Mouse (Mus musculus): ENCODE data around the gene Ctsf. TPM values are rescaled to one million over a fixed set of nuclear protein-coding genes. Genes with fewer than 3 reads are reported as not detected.

Gene Ctsf
- total and polyA plus RNA-seq, 2 experiments from 2014 or later, result 82.5 to 117 TPM

DNA sequence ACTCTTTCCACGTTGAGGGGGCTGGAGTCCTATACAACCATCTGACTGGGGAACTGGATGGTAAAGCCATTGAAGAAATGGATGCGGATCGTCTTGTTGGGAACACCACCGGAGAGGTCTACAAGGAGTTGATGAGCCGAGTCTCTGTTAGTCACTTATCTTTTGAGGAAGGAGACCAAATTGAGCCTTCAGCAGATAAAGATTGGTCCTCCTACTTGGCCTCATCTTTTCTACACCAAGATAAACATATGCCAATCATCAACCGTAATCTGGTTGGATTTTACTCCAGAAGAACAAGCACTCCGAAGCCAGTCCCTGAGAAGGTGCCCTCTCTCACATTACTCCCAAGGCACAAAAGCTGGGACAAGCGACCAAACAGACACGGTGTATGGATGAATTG lies 14.1 kb upstream of the Ctsf start:
- ATAC-seq (ENCODE audit: low FRiP score) (no peak), DNase-seq (ENCODE audit: low spot score) (no peak)
- TF ChIP-seq CTCF (IDR thresholded peaks at IDR 0.05), result no peak
- Histone ChIP-seq H3K4me1 (ENCODE audit: insufficient read depth, low read length) (peaks cover 10% of the 10 kb centered on the region), H3K27me3 (ENCODE audit: insufficient read depth, low read length) (peaks cover 18% of the 10 kb centered on the region), H3K36me3 (ENCODE audit: insufficient read depth, low read length) (no peaks in the 10 kb centered on the region), H3K27ac (ENCODE audit: low read depth, low read length) (no peak overlapping the region), H3K4me3 (ENCODE audit: low read depth, low read length) (no peak overlapping the region), H3K9me3 (ENCODE audit: low read length) (no peaks in the 10 kb centered on the region), H3K9ac (replicated peaks; ENCODE audit: low read length, poor library complexity, severe bottlenecking) (no peak overlapping the region), H3K4me2 (ENCODE audit: low read depth, low read length, poor library complexity, severe bottlenecking) (no peak overlapping the region)
- 88% methylated on average over 9 of the region's 9 CpGs for WGBS

DNA sequence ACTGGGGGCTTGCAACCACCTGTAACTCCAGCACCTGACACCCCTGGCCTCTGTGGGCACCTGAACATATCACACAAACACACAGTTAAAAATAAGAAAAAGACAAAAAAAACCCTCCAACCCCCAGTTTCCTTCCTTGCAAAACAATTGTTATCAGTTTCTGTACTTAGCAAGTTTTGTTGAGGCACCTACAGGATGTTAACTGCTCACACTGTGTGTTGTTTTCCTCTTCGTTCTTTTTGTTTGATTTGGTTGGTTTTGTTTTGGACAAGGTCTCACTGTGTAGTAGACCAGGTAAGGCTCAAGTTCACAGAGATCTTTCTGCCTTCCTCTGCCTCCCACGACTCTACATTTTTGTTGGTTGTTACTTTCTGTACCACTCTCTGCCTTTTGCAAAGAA lies 12.3 kb upstream of the Ctsf start:
- WGBS, result 64% methylated on average over 2 of the region's 2 CpGs
- no peak overlapping the region for H3K27ac ChIP-seq (ENCODE audit: low read depth, low read length)
- H3K27me3 ChIP-seq (ENCODE audit: insufficient read depth, low read length), result peaks cover 18% of the 10 kb centered on the region
- H3K9me3 ChIP-seq (ENCODE audit: low read length), result no peaks in the 10 kb centered on the region
- TF ChIP-seq CTCF (IDR thresholded peaks at IDR 0.05), result no peak
- no peak overlapping the region for H3K9ac ChIP-seq (replicated peaks; ENCODE audit: low read length, poor library complexity, severe bottlenecking)
- no peak for ATAC-seq (ENCODE audit: low FRiP score)
- H3K4me1 ChIP-seq (ENCODE audit: insufficient read depth, low read length), result peaks cover 10% of the 10 kb centered on the region
- H3K4me2 ChIP-seq (ENCODE audit: low read depth, low read length, poor library complexity, severe bottlenecking), result no peak overlapping the region
- H3K36me3 ChIP-seq (ENCODE audit: insufficient read depth, low read length), result no peaks in the 10 kb centered on the region
- no peak for DNase-seq (ENCODE audit: low spot score)
- no peak overlapping the region for H3K4me3 ChIP-seq (ENCODE audit: low read depth, low read length)

DNA sequence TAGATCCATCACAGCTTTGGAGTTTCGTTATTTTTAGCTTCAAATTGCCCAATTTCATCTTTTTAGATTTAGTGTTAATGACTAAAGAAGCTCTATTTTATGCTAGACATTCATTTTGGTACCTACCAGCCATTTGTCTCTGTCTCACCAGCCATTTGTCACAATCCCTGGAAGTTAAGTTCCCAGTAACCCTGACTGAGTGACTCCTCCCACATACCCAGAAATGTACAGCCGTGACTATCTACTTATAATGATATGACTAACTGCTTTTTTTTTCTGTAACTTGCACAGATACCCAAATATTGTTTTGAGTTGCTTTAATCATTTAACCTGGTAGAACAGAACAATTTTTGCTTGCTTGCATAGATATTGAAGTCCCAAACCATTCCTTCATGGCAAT lies 9.1 kb upstream of the Ctsf start:
- TF ChIP-seq CTCF (IDR thresholded peaks at IDR 0.05), result no peak
- Histone ChIP-seq H3K4me3 (ENCODE audit: low read depth, low read length) (no peak overlapping the region), H3K4me1 (ENCODE audit: insufficient read depth, low read length) (no peaks in the 10 kb centered on the region), H3K27ac (ENCODE audit: low read depth, low read length) (no peak overlapping the region), H3K27me3 (ENCODE audit: insufficient read depth, low read length) (peaks cover 11% of the 10 kb centered on the region; the same call in 1 of the 2 replicates), H3K9me3 (ENCODE audit: low read length) (no peaks in the 10 kb centered on the region), H3K36me3 (ENCODE audit: insufficient read depth, low read length) (no peaks in the 10 kb centered on the region), H3K9ac (replicated peaks; ENCODE audit: low read length, poor library complexity, severe bottlenecking) (no peak overlapping the region), H3K4me2 (ENCODE audit: low read depth, low read length, poor library complexity, severe bottlenecking) (no peak overlapping the region)
- WGBS, result 84% methylated on average over 2 of the region's 2 CpGs
- ATAC-seq (ENCODE audit: low FRiP score) (no peak), DNase-seq (ENCODE audit: low spot score) (no peak)

DNA sequence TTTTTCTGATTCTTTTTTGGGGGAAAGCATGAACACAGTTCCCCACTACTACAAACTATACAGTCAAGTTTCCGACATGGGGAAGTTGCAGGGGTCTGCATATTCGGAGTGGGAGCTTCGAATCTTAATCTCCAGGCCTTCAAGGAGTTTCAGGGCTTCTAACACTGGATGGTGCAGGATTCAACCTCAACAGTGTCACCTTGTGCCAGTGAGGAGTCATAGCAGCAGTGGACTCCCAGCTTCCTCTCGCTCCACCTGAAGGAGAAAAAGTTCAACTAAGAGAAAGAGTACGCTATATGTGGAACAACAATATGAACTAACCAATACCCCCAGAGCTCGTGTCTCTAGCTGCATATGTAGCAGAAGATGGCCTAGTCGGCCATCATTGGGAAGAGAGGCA lies 7.4 kb upstream of the Ctsf start:
- H3K9me3 ChIP-seq (ENCODE audit: low read length), result no peaks in the 10 kb centered on the region
- no peak overlapping the region for H3K4me2 ChIP-seq (ENCODE audit: low read depth, low read length, poor library complexity, severe bottlenecking)
- no peak overlapping the region for H3K4me3 ChIP-seq (ENCODE audit: low read depth, low read length)
- no peak overlapping the region for H3K9ac ChIP-seq (replicated peaks; ENCODE audit: low read length, poor library complexity, severe bottlenecking)
- TF ChIP-seq CTCF (IDR thresholded peaks at IDR 0.05), result peak; percentile 71
- H3K27me3 ChIP-seq (ENCODE audit: insufficient read depth, low read length), result no peaks in the 10 kb centered on the region
- H3K36me3 ChIP-seq (ENCODE audit: insufficient read depth, low read length), result no peaks in the 10 kb centered on the region
- 35% methylated on average over 7 of the region's 7 CpGs for WGBS
- no peak for ATAC-seq (ENCODE audit: low FRiP score)
- no peaks in the 10 kb centered on the region for H3K4me1 ChIP-seq (ENCODE audit: insufficient read depth, low read length)
- no peak overlapping the region for H3K27ac ChIP-seq (ENCODE audit: low read depth, low read length)
- DNase-seq (ENCODE audit: low spot score), result peak; percentile 38

DNA sequence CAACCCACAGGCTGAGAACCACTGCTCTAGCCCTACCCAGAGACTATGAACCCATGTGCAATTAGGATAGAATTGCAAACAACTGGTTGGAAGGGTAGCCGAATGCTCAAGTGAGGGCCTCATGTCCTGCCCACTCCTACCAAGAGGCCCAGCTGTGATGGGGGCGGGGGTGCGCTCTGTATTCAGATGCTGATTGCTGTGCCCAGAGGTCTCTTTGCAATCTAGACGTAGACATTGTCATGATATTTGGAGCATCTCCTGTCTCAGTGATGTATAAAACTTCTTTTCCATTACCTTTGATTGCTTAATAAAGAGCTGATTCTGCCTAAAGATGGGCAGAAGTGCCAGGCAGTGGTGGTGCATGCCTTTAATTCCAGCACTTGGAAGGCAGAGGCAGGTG lies 5.1 kb upstream of the Ctsf start:
- Histone ChIP-seq H3K4me1 (ENCODE audit: insufficient read depth, low read length) (no peaks in the 10 kb centered on the region), H3K4me3 (ENCODE audit: low read depth, low read length) (no peak overlapping the region), H3K27me3 (ENCODE audit: insufficient read depth, low read length) (no peaks in the 10 kb centered on the region), H3K36me3 (ENCODE audit: insufficient read depth, low read length) (no peaks in the 10 kb centered on the region), H3K9me3 (ENCODE audit: low read length) (no peaks in the 10 kb centered on the region), H3K27ac (ENCODE audit: low read depth, low read length) (no peak overlapping the region), H3K4me2 (ENCODE audit: low read depth, low read length, poor library complexity, severe bottlenecking) (no peak overlapping the region), H3K9ac (replicated peaks; ENCODE audit: low read length, poor library complexity, severe bottlenecking) (no peak overlapping the region)
- no peak for ATAC-seq (ENCODE audit: low FRiP score)
- WGBS, result 44% methylated on average over 4 of the region's 4 CpGs
- no peak for DNase-seq (ENCODE audit: low spot score)
- no peak for TF ChIP-seq CTCF (IDR thresholded peaks at IDR 0.05)

DNA sequence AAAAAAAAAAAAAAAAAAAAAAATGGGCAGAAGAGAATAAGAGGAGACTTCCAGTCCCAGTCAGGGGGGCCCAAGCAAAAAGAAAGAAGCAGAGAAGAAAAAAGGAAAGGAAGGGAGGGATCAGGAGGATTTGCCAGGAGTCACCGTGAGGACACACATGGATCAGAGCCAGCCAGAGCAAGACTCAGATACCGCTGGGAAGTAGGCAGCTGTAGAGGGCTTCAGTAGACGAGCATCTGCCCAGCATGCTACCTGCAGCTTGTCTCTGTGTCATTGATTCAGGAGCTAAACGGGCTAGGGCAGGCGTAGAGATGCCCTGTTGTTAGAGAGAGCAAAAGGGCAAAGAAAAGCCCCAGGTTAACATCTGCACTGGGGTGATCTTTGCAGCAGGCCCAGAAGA lies 4.6 kb upstream of the Ctsf start:
- Histone ChIP-seq H3K27ac (ENCODE audit: low read depth, low read length) (no peak overlapping the region), H3K36me3 (ENCODE audit: insufficient read depth, low read length) (no peaks in the 10 kb centered on the region), H3K4me2 (ENCODE audit: low read depth, low read length, poor library complexity, severe bottlenecking) (no peak overlapping the region), H3K4me1 (ENCODE audit: insufficient read depth, low read length) (no peaks in the 10 kb centered on the region), H3K9ac (replicated peaks; ENCODE audit: low read length, poor library complexity, severe bottlenecking) (no peak overlapping the region), H3K9me3 (ENCODE audit: low read length) (no peaks in the 10 kb centered on the region), H3K4me3 (ENCODE audit: low read depth, low read length) (no peak overlapping the region), H3K27me3 (ENCODE audit: insufficient read depth, low read length) (no peaks in the 10 kb centered on the region)
- no peak for TF ChIP-seq CTCF (IDR thresholded peaks at IDR 0.05)
- WGBS, result 14% methylated on average over 5 of the region's 5 CpGs
- DNase-seq (ENCODE audit: low spot score) (no peak), ATAC-seq (ENCODE audit: low FRiP score) (no peak)

Measured in midbrain, postnatal 0 days (tissue).